Mouse (Mus musculus) forebrain, embryonic 14.5 days (tissue): Measurements from ENCODE around the gene Phf20. TPM values are rescaled to one million over a fixed set of nuclear protein-coding genes. Genes with fewer than 3 reads are reported as not detected.

ENCODE experiments used
- ATAC-seq: fragments of 200-750 bp; cut with Nextera tagmentation; 2 replicates; pipeline ENCODE4 v1.8.0; 2017; ENCODE audit warnings: mild to moderate bottlenecking, moderate library complexity
- DNase-seq: peaks from one replicate; pipeline ENCODE4 v3.0.0-alpha.2; 2015; ENCODE audit warnings: low spot score
- H3K27ac ChIP-seq: fragments of 300-500 bp; sonication (generic); 2 replicates; pipeline ENCODE4 v1.5.1; 2014; ENCODE audit warnings: low read depth, mild to moderate bottlenecking, control low read depth, low read length, moderate library complexity
- H3K27me3 ChIP-seq: fragments of 300-500 bp; sonication (generic); replicated peaks from 2 replicates; pipeline ENCODE4 v1.6.1; 2014; ENCODE audit warnings: low read length, control low read depth, mixed read lengths; ENCODE audit not compliant: control insufficient read depth, insufficient read depth
- H3K36me3 ChIP-seq: fragments of 300-500 bp; sonication (generic); 2 replicates; pipeline ENCODE4 v1.6.1; 2014; ENCODE audit warnings: low read length, control low read depth; ENCODE audit not compliant: control insufficient read depth, insufficient read depth
- H3K4me1 ChIP-seq: fragments of 300-500 bp; sonication (generic); 2 replicates; pipeline ENCODE4 v1.6.1; 2014; ENCODE audit warnings: antibody characterized with exemption, low read length, control low read depth; ENCODE audit not compliant: control insufficient read depth, insufficient read depth
- H3K4me2 ChIP-seq: fragments of 300-500 bp; sonication (generic); 2 replicates; pipeline ENCODE4 v1.6.1; 2014; ENCODE audit warnings: mild to moderate bottlenecking, control low read depth, low read length
- H3K4me3 ChIP-seq: fragments of 300-500 bp; sonication (generic); 2 replicates; pipeline ENCODE4 v1.5.1; 2014; ENCODE audit warnings: low read depth, low read length, control low read depth
- H3K9ac ChIP-seq: fragments of 300-500 bp; sonication (generic); 2 replicates; pipeline ENCODE4 v1.6.1; 2014; ENCODE audit warnings: mild to moderate bottlenecking, low read length, control low read depth, moderate library complexity
- H3K9me3 ChIP-seq: fragments of 300-500 bp; sonication (generic); replicated peaks from 2 replicates; pipeline ENCODE4 v1.6.1; 2016; ENCODE audit warnings: low read length, control low read depth, mixed read lengths; ENCODE audit not compliant: control insufficient read depth
- WGBS: fragments of 180-500 bp; shearing (Covaris S2); extraction: QIAGEN DNeasy Blood & Tissue Kit; methylation state at CpG from one replicate; pipeline ENCODE4 v1.1.7; 2014; 5-methylcytosine and 5-hydroxymethylcytosine counted together
- polyA plus RNA-seq: library from polyadenylated mRNA; unstranded; fragments of >200 nt; fragmentation: Nextera tagmentation; extraction: Ambion mirVana; gene quantifications from 2 replicates; pipeline ENCODE4 v1.2.1, GENCODE M21; 2014

Gene Phf20
- polyA plus RNA-seq, 1 experiment from 2014 or later = 121 TPM

DNA sequence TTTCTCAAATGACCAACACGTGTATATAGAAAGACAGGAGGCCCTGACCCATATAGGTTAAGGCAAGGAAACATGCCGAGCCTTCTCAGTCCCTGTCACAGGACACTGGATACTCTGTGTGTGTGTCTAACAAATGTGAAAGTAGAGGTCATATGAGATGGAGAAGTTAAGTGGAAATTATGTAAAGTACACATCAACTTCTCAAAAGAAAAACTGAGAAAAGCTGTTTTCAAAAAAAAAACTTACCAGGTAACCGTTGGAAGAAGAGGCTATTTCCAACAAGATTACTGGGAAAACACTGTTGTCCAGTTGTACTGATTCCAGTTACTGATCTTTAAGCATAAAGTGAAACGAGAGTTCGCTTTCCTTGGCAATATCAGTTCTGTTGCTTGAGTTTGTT is 114.7 kb downstream of the Phf20 start:
- peak overlapping the region; percentile 93; the same call in 1 of the 2 replicates for H3K4me3 ChIP-seq
- H3K9me3 ChIP-seq = no peaks in the 10 kb centered on the region
- DNase-seq (no peak), ATAC-seq (no peak)
- H3K9ac ChIP-seq = no peak overlapping the region
- 88% methylated on average over 5 of the region's 5 CpGs for WGBS
- H3K36me3 ChIP-seq = peaks cover 11% of the 10 kb centered on the region; the same call in 1 of the 2 replicates
- H3K27me3 ChIP-seq = no peaks in the 10 kb centered on the region
- H3K4me2 ChIP-seq = peak overlapping the region; percentile 83
- H3K27ac ChIP-seq = no peak overlapping the region
- H3K4me1 ChIP-seq = no peaks in the 10 kb centered on the region

DNA sequence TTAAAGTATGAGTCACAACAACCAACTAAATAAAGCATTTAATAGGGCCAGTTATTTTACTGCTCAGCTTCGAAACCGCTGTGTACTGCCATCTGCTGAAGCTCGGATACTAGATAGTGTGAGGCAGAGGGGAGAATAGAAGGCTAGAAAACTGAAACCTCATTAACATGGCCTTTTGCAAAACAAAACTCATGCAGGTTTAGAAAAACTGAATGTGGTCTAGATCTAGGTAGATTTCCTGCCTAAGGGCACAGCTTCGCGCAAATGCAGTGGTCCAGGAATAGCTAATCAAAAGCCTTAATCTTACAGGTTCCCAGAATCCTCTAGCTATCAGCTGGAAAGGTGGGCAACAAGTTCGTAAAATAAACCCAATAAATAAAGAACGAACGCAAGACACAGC is 115.2 kb downstream of the Phf20 start:
- Histone ChIP-seq H3K4me2 (peak overlapping the region; percentile 83), H3K27me3 (no peaks in the 10 kb centered on the region), H3K9me3 (no peaks in the 10 kb centered on the region), H3K36me3 (peaks cover 10% of the 10 kb centered on the region; the same call in 1 of the 2 replicates), H3K4me3 (peak overlapping the region; percentile 93), H3K4me1 (no peaks in the 10 kb centered on the region), H3K27ac (peak overlapping the region; percentile 94), H3K9ac (peak overlapping the region; percentile 92)
- 0 out of 2 replicates have a peak, but pooled peaks have one; percentile 4 for ATAC-seq
- whole genome bisulfite sequencing = 18% methylated on average over 8 of the region's 8 CpGs
- DNase-seq = peak; percentile 33

DNA sequence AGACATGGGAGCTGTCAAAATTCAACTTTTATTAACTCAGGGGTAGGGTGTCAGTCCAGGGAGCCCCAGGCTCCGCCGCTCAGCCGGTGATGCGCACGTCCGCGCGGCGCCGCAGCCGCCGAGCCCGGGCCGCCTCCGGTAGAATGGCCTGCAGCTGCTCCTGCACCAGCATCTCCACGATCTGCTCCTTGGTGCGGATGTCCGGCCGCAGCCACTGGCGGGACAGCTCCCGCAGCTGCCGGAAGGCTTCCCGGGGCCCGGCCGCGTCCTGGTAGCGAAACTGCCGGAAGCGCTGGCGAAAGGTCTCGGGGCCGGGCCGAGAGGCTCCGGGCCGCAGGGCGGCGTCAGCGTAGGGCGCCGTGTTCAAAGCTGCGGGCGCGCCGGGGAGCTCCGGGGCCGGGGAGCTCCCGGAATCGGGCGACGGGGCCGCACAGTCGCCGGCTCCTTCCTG is 115.6 kb downstream of the Phf20 start:
- ATAC-seq = peak; percentile 43
- no peaks in the 10 kb centered on the region for H3K4me1 ChIP-seq
- peak overlapping the region; percentile 93 for H3K4me3 ChIP-seq
- peak overlapping the region; percentile 94 for H3K27ac ChIP-seq
- DNase-seq = no peak
- H3K27me3 ChIP-seq = no peaks in the 10 kb centered on the region
- H3K9me3 ChIP-seq = no peaks in the 10 kb centered on the region
- H3K36me3 ChIP-seq = peaks cover 6% of the 10 kb centered on the region; the same call in 1 of the 2 replicates
- peak overlapping the region; percentile 83 for H3K4me2 ChIP-seq
- WGBS = under 1% methylated on average over 53 of the region's 53 CpGs
- H3K9ac ChIP-seq = peak overlapping the region; percentile 92

DNA sequence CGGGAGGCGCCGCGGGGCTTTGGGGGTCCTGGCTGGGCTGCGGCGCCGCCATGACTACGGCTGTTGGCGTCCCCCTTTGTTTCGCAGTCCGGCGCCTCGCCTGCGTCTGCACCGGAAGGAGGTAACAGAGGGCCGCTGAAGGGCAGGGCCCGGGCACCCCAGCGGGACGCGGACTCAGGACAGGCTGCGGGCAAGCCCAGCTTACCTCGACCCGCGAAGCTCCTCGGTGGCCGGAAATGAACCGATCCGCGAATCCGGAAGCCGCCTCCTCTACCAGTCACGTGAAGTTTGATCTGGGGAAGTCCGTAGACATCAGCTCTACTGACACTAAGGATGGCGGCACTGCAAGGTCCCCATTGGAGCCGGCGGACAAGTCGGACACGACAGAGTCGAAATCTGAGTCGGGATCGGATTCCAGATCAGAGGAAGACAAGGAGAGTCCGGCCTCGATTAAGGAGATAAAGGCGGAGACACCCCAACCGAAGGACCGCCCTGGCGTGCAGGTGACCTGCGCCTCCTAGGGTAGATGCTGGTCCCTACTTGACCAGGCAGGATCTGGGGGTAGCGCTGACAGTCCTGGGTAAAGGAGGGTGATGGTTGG is 116.1 kb downstream of the Phf20 start, which contains the start of the genes Cnbd2 and Scand1:
TSS of gene Cnbd2 (plus strand) at position 3 of the 601 bp plus-strand sequence.
TSS of gene Scand1 (minus strand) at position 408 of the 601 bp plus-strand sequence.
- ATAC-seq (peak; percentile 94), DNase-seq (peak; percentile 91)
- Histone ChIP-seq H3K4me1 (no peaks in the 10 kb centered on the region), H3K9me3 (no peaks in the 10 kb centered on the region), H3K4me2 (peak within 1 kb of the TSS; percentile 83), H3K27me3 (no peaks in the 10 kb centered on the region), H3K36me3 (peaks cover 2% of the 10 kb centered on the region; the same call in 1 of the 2 replicates), H3K4me3 (peak within 1 kb of the TSS; percentile 93), H3K27ac (peak within 1 kb of the TSS; percentile 94), H3K9ac (peak within 1 kb of the TSS; percentile 92)
- under 1% methylated on average over 47 of the region's 49 CpGs for WGBS

DNA sequence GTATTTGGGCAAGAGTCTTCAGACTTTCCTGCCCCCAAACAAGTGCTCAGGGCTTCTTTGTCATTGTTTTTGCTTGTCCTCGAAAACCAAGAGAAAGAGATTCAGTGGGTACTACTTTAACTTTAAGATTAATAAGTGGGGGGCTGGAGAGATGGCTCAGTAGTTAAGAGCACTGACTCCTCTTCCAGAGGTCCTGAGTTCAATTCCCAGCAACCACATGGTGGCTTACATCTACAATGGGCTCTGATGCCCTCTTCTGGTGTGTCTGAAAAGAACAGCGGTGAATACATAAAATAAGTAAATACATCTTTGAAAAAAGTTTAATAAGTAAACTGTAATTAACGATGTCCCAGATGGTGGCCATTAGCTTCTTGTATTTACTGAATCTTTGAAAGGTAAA is 116.9 kb downstream of the Phf20 start:
- peaks cover 1% of the 10 kb centered on the region; the same call in 1 of the 2 replicates for H3K36me3 ChIP-seq
- peak overlapping the region; percentile 83 for H3K4me2 ChIP-seq
- peak overlapping the region; percentile 92 for H3K9ac ChIP-seq
- H3K4me3 ChIP-seq = peak overlapping the region; percentile 93
- ATAC-seq (no peak), DNase-seq (no peak)
- no peaks in the 10 kb centered on the region for H3K9me3 ChIP-seq
- no peaks in the 10 kb centered on the region for H3K27me3 ChIP-seq
- peak overlapping the region; percentile 94; the same call in 1 of the 2 replicates for H3K27ac ChIP-seq
- 48% methylated on average over 3 of the region's 3 CpGs for WGBS
- H3K4me1 ChIP-seq = no peaks in the 10 kb centered on the region

DNA sequence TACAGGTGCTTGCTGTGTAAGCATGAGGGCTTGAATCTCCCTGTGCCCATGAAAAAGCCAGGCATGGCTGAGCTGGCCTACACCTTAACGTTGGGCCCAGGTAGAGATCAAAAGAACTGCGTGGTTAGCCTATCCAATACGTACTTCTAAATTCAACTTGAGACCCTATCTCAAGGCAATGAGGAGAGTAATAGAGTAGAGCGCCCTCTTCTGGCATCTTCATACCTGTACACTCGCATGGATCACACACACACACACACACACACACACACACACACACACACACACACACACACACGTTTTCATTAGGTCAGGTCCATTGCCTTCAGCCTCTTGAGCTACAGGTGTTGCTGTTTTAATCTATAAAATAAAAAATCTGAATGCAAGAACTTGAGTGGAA is 118.5 kb downstream of the Phf20 start:
- H3K4me2 ChIP-seq = no peak overlapping the region
- no peak overlapping the region for H3K9ac ChIP-seq
- ATAC-seq (no peak), DNase-seq (no peak)
- WGBS = 96% methylated on average over 6 of the region's 6 CpGs
- H3K27me3 ChIP-seq = no peaks in the 10 kb centered on the region
- no peak overlapping the region for H3K27ac ChIP-seq
- H3K4me1 ChIP-seq = no peaks in the 10 kb centered on the region
- H3K9me3 ChIP-seq = no peaks in the 10 kb centered on the region
- H3K4me3 ChIP-seq = no peak overlapping the region
- no peaks in the 10 kb centered on the region for H3K36me3 ChIP-seq

DNA sequence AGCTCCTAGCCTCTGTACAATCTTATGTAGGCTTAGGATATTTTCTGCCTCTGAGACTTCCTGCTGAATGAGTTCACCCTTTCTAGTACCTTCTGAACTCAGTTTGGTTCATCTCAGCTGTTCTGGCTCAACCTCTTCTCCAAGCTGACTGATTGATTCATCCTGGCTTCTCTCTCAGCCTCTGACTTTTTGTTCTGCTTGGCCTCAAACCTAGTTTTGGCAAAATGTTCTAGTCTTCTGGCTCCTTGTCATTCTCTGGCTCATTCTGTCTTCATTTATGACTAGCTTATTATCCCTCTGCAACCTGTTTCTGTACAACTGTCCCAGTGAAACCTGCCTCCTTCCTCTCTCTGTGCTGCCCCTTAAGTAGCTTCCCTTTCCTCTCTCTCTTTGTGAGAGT is 122.2 kb downstream of the Phf20 start:
- H3K27me3 ChIP-seq = no peaks in the 10 kb centered on the region
- no peak overlapping the region for H3K27ac ChIP-seq
- H3K4me1 ChIP-seq = no peaks in the 10 kb centered on the region
- no peak overlapping the region for H3K4me2 ChIP-seq
- no peak for ATAC-seq
- H3K4me3 ChIP-seq = no peak overlapping the region
- H3K9me3 ChIP-seq = no peaks in the 10 kb centered on the region
- H3K36me3 ChIP-seq = no peaks in the 10 kb centered on the region
- no peak for DNase-seq
- no peak overlapping the region for H3K9ac ChIP-seq

DNA sequence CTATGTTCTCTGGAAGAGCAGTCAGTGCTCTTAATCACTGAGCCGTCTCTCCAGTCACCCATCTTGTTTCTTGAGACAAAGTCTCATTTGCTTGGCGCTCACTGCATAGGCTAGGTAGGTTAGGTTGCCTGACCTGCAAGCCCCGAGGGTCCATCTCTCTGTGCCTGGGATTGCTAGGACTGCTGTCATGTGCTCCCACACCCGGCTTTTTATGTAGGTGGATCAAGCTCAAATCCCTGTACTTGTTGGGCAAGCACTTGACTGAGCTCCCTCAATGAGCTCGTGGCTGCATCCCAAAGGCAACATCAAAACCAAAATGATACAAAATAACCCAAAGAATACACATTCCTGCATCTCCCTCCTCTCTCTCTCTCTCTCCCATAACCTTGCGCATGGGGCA is 125.3 kb downstream of the Phf20 start:
- Histone ChIP-seq H3K9me3 (no peaks in the 10 kb centered on the region), H3K9ac (no peak overlapping the region), H3K4me2 (no peak overlapping the region), H3K4me3 (no peak overlapping the region), H3K36me3 (no peaks in the 10 kb centered on the region), H3K4me1 (no peaks in the 10 kb centered on the region), H3K27me3 (no peaks in the 10 kb centered on the region), H3K27ac (no peak overlapping the region)
- ATAC-seq = no peak
- DNase-seq = no peak
- WGBS = 87% methylated on average over 6 of the region's 6 CpGs

DNA sequence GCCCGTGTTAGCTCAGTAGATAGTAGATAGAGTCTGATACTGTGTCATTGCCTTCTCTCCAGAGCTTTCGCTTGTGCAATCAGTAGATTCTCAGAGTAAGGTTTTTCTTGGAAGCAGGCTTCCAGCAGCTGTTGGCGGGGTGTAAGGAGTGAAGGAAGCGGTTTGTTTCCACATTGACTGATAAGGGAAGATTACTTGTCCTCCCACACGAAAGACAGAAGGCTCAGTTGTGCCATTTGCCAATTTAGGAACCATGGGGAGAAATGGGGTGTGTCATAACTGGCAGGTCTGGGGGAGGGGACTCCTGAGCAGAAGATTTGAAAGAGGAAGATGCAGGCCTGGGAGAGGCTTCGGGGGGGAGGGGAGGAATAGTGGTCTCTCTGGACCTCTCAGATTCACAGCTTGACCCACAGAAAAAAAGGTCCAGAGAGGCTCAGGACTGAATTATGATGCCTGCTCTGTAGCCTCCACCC is 127.9 kb downstream of the Phf20 start:
- no peaks in the 10 kb centered on the region for H3K9me3 ChIP-seq
- H3K27me3 ChIP-seq = no peaks in the 10 kb centered on the region
- WGBS = 73% methylated on average over 6 of the region's 6 CpGs
- H3K9ac ChIP-seq = no peak overlapping the region
- no peak overlapping the region for H3K4me2 ChIP-seq
- no peaks in the 10 kb centered on the region for H3K36me3 ChIP-seq
- DNase-seq (no peak), ATAC-seq (no peak)
- H3K27ac ChIP-seq = no peak overlapping the region
- H3K4me3 ChIP-seq = no peak overlapping the region
- H3K4me1 ChIP-seq = no peaks in the 10 kb centered on the region
